Mouse (Mus musculus) retina, embryonic 14.5 days (tissue): ENCODE data around the gene Met.

Source experiments
- DNase-seq: peaks from one replicate; pipeline ENCODE4 v3.0.0-alpha.2; 2015; ENCODE audit warnings: low spot score

Met gene

DNA sequence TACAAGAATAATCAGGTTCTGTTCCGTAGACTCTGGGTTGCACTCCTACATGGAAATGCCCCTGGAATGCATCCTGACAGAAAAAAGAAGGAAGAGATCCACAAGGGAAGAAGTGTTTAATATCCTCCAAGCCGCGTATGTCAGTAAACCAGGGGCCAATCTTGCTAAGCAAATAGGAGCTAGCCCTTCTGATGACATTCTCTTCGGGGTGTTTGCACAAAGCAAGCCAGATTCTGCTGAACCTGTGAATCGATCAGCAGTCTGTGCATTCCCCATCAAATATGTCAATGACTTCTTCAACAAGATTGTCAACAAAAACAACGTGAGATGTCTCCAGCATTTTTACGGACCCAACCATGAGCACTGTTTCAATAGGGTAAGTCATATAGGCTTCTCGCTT, 28.5 kb downstream of the Met start:
- DNase-seq, result no peak

DNA sequence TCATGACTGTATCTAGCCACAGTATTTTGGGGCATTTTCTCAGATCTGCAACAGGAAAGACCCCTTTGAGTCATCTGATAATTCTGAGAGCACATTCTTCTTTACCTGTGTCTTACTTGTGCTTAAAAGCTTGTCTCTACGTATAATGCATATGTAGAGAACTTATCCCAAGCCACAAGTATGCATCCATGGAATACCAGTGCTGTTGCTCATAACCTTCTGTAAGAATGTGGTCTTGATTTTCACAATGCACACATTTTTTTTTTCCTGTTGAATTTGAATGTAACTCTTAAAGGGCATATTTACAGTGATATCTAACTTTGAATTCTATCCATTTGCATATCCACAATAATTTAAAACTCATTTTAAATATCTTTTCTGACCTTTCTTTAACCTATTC, 31.8 kb downstream of the Met start:
- DNase-seq, result no peak

DNA sequence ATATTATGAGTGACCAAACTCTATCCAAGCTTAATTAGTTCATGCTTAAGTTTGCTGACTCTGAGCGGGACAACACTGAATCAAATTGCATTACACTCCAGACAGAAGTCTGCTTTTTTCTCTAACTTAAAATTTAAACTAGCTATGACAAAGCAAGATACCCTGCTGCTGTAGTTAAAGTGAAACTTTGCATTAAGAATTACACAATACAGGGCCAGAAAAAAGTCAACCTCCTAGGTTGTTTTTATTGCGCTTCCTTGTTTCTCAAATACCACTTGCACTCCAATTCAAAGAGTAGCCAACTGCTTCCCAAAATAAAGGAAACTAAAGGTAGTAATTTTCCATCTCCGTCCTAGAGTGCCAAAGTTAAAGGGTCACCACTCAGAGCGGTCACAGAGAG, 33.8 kb downstream of the Met start:
- DNase-seq, result no peak

DNA sequence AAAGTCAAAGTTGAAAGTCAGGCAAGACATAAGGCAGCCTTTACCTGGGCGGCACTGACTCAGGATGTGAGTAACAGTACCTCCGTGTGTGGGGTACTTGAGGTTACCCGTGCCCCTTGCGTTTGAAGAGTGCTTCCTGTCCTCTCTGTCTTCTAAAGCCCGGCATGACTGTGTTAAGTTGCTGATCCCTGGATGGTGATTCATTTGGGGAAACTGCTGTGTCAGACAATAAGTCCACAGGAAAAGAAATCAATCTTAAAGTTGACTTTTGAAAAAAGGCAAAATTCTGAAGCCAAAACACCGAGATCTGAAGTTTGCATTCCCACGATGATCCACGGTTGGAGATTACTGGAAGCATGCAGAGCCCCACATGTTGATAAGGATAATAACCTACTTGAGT, 35.2 kb downstream of the Met start:
- no peak for DNase-seq

DNA sequence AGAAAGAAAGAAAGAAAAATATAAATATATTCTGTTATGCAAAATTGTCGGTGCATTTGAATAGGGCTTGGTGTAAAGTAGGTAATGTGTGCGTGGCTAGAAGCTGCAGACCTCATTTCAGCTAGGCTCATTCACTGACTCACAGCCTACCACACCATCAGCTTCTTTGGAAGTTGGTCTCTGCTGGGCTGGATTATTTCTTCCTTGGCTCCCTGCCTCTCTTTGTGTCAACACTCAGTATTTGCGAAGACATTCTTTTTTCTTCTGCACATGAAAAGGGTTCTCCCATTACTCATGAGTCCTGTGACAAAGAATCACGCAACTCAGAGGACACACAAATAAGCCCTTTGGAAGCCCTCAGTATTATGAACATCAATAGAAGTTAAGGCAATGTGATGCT, 37.8 kb downstream of the Met start:
- DNase-seq, result no peak

DNA sequence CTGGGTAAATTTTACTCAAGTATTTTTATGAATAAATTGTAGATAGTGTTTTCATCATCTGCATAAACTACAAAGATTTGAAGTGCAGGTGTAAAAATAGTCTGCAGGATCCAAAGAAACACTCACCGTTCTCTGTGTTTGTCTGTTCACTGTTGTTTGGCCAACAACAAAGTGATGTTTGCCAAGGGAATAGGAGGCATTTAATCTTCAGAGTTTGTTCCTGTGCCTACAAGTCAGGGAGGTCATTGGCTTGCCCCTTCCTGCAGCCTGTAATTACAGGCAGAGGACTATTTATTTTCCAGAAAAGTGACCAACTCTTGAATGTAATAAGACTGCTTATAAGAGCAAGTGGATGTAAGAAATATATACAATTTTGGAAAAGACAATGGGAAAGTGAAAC, 38.7 kb downstream of the Met start:
- no peak for DNase-seq

DNA sequence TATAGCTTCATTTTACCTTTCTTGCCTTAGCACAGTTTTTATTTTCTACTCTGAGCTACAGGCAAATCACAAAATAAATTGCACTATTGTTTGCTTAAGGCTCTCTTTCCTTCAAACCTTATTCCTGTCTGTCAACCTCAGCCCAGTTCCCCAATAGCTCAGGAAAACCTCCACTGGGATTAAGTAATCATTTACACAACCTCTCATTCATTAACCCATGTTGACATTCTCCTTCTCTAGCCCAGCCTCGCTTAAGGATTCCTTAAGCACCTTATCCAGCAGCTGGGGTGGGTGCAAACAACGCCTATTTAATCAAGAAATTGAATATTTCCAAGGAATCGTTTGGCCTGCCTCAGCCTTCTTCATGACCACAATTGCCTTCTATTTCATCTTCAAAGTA, 40.1 kb downstream of the Met start:
- DNase-seq, result no peak

DNA sequence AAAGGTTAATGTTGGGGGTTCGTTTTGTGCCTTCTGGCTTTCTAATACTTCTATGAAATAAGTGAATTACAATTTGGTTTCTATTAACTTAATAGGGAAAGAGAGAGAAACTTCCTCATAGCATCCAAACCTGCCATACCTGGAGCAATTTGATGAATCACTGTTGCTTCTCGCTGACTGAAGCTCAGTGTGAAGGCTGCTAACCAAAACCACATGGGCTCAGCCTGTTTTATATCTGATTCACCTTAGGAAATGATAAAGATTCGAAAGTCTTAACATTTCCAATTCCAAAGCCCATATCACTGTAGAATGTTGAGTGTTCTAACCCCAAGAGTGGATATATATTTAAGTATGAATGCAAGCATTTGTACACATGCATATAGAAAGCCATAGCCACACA, 41.9 kb downstream of the Met start:
- no peak for DNase-seq

DNA sequence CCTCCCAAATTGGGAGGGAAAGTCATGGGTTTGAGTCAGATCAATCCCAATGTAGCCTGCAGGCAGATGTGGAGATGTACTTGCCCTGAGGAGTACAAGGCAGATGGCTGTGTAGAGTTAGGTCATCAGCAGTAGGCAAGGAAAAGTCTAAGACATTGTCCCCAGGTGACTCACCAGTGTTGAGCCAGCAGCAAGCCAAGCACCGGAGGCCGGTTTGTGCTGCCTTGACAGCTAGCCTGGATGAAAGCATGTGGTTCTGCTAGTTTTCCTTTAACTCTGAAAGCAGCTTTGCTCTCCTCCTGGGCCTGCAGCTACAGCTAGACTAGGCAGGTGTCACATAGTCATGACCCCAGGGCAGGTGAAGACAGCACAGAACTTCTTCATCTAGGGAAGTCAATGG, 43.2 kb downstream of the Met start:
- DNase-seq, result no peak

DNA sequence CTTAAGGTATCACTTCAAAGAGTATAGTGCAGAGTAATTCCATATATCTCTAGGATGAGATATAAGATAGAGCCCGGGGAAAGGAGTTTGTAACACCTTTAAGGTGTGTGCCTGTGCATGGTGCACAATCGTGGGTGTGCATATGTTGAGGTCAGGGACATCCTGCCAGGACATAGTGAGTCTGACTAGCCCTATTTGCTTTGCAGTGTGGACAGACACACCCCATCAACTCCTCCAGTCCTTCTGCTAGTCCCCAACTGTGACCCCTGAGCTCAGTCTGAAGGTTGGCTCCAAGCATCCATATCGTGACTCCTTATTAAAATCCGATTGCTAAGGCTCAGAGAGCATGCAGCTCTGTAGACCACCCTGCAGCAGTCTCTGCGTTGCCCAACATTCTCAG, 44.6 kb downstream of the Met start:
- no peak for DNase-seq

DNA sequence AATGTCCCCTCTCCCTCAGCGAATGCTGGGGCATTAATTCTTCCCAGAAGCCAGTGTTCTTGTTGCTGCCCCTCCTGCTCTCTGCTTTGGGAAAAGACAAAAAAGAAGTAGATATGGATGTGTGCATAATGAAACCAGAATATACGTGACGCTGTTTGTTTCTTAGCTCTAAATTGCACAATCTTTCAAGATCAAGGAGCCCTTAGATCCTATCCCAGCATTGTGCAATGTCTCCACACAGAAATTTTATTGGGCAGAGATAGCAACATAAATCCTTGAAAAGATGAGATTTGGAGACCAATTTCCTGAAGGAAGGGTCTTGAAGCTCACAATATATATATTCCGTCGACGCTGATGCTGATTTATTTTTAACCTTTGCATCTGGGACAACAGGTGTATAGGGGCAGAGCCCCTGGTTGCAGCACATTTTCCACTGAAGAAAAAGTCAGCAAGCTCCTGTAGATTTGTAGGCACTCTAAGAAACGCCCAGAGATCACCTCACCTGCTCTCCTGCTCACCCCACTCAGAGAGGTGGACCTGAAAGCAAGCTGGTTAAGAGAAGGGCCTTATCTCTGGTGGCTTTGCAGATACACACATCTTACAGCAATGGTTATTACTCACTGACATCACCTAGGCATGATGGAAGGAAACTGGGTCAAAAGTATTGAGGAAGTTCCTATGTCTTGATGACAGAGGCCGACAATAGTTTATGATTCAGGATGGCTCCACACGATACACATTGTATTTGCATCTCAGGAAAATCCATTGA, 45.2 kb downstream of the Met start:
- no peak for DNase-seq

DNA sequence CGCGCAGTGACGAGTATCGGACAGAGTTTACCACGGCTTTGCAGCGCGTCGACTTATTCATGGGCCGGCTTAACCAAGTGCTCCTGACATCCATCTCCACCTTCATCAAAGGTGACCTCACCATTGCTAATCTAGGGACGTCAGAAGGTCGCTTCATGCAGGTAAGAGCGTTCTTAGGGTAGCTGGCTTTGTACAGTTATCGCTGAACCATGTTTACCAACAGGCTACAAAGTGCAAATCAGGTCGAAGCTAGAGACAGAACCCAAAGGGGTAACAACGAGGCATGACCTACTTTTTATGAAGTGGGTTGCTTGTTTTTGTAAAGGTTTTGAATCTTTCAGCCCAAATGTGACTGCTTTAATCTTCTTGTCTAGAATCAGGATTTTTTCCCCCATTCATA, 49.8 kb downstream of the Met start:
- DNase-seq, result no peak

DNA sequence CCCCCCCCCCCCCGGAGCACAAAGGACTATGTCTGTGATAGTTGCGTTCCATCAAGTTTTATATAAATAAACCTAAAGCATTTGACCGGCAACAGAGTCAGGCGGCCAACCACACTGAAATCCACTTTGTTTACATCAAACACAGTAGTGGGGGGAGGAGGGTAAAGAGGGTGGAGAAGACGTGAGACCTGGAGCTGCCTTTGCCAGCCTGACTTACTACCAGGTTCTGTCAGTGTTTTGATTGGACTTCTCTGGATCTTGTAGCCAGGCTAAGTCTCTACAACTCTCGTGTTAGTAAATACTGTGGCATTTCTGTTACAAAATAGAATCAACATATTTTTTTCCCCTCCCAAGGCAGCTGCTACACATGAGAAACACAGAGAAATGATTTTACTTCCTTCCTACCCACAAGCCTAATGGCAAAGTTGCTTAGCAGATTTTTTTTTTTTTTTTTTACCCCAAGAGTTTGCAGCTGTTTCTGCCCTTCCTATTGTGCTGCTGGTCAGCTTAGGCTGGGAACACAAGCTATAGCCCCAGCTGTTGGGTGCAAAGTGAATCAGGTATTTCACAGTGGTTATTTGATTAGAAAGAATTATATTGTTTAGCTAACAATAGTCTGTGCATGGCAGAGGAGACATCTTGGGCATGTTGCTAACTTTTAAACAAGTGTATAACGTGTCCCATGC, 52.3 kb downstream of the Met start:
- no peak for DNase-seq

DNA sequence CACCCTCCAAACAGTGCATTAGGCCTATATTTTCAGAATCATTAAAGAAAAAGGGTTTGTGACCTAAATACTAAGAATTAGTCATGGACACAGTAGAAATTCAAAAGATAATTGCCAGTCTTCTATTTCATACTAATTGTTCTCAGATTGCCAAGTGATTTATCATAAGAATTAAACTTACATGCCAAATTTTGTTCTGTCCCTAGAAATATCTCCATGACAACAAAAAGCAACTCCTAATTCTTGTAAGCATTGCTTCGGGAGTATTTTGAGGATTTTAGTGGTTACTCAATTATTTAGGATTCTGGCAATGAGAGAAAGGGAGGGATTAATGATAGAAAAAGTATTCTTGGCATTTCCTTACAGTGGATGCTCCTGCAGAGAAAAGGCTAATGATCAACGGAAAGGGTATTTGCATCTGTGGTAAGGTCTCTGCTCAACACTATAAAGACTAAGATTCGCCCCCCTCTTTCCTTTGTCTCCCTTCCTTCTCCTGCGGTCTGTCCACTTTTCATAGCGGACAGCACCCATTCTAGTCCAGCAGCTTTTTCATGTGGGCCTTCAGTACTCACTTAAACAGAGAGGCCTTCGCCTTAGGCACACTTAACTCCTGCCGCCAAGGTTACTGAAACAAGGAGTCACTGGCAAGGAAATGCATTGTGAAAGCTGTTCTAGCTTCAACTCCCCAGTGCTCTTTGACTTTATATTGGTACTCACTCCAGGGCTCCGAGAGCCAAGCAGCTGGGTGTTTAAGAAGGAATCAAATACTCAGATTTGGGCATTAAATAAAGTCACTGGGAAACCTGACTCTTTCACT, 58.5 kb downstream of the Met start:
- no peak for DNase-seq

DNA sequence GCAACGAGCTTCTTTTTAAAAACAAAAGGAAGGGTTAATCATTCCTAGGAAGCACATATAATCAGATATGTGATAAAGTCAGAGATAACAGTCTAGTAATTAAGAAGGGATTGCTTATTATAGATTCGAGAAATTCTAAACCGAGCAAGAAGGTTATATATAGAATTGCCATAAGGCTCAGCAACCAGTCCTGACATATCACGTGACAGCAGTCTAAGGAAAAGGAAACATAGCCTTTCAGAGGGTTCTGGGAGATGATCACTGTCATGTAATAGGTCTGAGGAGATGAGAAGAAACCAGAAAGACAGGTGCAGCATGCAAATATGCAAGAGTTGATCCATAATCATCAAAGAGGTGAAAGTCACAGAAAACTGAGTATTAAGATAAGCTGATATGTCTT, 59.3 kb downstream of the Met start:
- DNase-seq, result no peak

DNA sequence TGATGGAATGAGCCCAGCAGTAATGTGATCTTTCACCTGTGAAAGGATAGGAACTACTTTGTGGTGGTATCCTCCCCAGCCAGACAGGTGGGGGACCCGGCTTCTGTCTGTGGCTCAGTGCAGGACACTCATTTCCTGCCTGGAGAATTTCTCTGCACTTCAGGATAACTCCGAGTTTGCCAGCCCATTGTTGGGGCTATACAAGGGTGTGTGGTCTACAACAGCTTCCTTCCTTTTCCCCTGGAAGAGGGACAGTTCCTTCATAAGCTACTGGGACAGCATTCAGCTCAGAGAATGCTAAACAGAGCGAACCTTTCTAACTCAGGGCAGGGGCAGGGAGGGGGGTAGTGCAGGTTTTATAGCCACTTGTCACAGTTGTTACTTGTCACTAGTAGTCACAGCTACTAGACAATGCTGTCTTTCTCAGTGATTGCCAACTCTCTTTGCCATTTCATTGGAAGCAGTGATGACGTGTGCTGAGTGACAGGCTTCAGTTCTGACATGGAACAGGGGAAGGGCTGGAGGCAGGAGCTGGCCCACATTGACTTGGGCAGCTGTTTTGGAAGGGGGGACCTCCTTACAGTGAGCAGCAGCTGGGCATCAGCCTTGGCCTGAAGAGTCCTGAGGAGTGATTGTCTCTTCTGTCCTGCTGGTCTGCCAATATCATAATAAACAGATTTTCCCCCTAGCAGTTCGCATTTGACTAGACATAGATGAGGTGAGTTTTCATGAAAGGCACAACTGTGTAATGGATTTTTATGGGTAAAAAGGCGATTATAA, 66.1 kb downstream of the Met start:
- no peak for DNase-seq

DNA sequence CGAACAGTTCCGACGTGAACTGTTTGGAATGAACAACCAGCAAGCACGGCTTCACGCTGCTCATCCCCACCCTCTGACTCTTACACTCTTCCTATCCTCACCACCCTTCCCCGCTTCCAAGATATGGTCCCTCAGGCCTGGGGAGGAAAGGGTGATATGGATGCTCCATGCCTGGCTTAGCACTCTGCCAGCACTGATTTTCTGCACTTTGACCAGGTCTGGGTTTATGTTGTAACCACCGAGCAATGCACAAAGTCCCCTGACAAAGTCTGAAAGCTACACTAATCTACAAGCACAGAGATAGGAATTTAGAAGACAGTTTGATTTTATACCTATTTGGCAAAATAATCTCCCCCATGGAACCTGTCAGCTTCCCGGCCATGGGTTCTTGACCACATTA, 78.0 kb downstream of the Met start:
- no peak for DNase-seq

DNA sequence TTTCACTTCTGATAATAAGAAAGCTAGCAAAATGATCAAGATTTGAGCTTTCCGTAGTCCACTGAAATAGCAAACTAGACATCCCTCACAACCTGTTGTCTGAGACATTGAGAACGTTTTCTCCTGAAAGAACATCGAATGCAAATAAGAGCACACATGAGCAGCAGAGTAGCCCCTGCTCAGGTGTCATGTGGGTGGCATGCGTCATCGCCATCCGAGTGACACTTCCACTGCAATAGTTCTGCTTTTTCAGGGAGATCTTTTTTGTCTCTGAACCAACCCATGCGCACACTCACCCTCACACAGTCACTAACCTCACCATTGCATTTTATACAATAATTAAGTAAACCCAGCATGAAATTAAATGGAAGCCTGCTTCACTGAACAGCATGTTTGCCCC, 78.8 kb downstream of the Met start:
- DNase-seq, result no peak

DNA sequence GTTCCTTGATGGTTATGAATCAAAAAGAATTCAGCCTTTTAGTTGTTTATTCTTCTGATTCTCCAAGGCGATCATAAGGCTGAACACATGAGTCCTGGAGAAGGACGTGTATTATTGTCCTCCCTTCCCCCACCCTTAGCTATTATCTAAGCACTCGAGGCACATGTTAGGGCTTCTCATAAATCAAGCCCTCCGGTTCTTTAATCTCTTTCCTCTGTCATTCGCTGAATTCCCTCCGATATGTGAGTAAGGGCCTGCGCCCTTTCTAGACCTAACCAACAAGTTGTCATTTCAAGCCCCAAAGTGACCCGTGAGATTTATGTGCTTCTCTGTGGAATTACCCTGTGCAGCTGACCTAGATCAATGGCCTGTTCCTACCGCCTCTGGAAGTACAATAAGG, 81.9 kb downstream of the Met start:
- DNase-seq, result peak; percentile 25

DNA sequence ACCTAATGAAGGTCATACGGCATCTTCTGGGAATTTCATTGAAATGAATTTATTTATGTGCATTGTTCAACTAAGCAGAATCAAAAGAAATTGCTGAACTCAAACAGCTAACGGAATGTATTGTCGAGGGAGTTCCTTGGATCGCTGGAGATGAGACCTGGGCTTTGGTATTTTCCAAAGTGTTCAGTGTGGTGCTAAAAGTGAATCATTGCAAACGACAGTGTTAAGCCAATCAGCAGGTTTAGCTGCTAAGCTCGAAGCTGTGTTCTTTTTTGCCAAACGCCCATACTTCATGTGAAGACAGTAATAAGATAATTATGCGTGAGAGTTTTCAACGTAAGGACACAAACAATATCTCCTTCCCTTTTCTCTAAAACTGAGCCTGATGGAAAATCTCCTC, 82.7 kb downstream of the Met start:
- peak; percentile 9 for DNase-seq

DNA sequence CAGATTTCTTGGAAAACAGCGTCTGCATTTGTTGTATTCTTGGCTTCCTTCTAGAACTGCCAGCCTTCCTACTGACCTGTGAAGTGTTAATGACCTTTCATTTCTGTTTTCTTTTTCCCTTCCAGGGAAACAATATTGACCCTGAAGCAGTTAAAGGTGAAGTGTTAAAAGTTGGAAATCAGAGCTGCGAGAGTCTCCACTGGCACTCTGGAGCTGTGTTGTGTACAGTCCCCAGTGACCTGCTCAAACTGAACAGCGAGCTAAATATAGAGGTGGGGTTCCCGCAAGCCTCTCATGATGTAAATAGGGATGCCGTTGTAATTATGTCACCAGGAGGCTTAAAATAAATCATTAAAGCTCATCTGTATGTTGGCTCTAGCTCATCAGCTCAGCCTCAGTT, 83.2 kb downstream of the Met start:
- peak; percentile 12 for DNase-seq

DNA sequence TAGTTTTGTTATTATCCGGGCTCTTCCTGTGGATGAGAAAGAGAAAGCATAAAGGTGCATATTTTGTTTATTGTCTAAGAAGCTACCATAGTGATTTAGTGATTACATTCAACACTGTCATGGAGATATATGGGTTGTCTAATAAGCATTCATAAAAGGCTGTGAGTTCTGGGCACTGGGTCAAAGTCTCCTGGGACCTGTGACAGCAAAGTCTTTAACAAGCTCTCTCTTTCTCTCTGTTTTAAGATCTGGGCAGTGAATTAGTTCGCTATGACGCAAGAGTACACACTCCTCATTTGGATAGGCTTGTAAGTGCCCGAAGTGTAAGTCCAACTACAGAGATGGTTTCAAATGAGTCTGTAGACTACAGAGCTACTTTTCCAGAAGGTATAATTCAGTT, 85.2 kb downstream of the Met start:
- DNase-seq, result no peak
